Mouse (Mus musculus) embryonic fibroblast, embryonic 13.5 days (primary cell): ENCODE data around the gene Olfr1383.
"Not testable (repeated sequence)": the region's sequence is repeated elsewhere in the genome, so short reads cannot be mapped to it uniquely, and the experiment has no call there.

Experiments
- CTCF ChIP-seq: IDR thresholded peaks from 2 replicates; pipeline ENCODE4 v1.5.1; 2011; ENCODE audit warnings: mild to moderate bottlenecking, control low read depth, low read length, moderate library complexity, borderline replicate concordance; ENCODE audit not compliant: insufficient read depth
- POLR2A ChIP-seq: IDR thresholded peaks from 2 replicates; pipeline ENCODE4 v1.6.1; 2011; ENCODE audit warnings: low read depth, mild to moderate bottlenecking, control low read depth, low read length, moderate library complexity

DNA sequence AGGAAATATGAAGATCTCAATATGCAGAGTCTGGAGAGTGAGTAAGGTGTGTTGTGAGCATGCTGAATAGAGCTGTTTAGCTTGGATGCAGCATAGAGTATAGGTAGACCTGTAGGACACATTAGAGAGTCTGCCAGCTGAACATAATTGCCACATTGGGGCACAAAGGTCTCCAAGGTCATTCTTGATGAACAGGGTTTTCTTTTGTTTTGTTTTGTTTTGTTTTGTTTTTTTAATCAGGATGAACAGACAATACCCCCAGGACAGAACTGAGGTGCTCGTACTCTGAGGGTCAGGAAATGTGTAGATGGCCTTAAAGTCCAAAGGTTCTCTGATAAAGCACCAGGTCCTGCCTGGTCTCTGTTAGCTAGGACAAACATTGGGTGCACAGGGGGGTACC, 30.7 kb upstream of the Olfr1383 start, which contains the start of gene Olfr1385:
- not testable (repeated sequence) for TF ChIP-seq CTCF, POLR2A
